Mouse (Mus musculus): ENCODE measurements at regions not wholly inside any gene's neighbourhood (a gene's known extent, or its start where the extent isn't known, plus 50 kb on each side); places are given as distances from the start of the nearest gene placed in this dataset.

DNA sequence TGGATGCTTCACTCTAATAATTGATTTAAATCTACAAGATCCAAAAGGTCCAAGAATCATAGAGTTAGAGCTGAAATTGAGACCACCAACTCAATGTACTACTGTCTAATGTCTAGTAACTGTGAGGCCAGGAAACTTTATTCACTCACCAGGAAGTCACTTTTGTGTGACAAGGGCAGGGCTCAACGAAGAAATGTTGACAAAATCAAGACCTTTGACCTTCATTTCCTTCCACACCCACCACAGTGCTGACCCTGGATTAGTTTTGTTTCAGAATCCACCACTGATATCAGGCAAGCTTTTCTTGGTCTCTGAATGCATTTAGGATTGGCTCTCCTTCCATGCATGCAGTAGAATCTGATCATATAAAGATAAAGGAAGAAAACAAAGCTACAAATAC, 487.5 kb upstream of the Gm26657 start:
- no peak for DNase-seq

DNA sequence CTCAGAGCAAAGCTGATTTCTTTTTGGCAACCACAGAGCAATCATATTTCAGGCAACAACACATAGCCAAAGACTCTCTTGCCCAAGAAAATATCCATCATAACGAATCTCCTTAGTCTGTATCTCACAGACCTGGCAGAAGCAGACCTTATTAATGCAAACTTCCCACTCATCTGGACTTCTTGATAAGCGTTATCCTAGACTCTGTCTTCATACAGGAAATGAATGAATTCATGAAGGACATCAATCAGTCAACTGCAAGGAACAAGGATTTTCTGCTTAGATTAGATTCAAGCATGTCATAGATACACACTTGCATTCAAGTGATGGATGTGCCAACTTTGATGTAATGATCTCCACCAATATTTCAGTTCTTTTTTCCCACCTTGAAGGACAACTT, 488.1 kb upstream of the Gm26657 start:
- no peak for DNase-seq

DNA sequence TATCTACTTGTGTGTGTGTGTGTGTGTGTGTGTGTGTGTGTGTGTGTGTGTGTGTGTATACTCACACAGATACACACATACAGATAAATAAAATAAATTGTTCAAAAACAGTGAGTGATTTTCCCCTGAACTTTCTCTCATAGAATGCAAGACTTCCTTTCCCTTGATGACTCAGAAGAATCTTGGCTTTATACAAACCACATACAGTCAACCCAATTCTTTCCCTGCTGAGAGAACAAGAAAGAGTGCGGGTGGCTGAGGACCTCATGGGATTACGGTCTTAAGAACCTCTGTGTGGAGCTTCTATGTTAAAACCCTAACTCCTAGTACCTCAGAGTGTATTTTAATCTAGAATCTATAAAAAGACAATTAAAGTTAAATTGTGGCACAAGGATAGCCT, 489.3 kb upstream of the Gm26657 start:
- DNase-seq = no peak

DNA sequence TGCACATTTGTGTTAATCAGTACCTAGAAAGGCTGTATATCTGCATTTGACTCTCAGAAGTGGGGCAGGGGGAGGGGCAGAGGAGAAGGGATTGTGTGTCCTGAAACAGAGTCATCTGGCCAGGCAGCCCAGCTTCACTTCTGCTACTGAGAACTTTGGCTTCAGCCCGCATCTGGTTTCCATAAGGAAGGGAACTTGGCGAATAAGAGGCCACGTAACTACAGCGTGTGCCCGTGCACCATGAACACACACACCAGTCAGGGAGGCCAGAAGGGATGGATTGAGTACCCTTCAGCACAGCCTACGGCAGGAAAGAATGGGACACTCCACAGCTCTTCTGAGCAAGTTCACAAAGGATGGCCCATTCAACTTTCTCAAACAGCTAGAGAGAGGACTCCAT, 496.0 kb upstream of the Gm26657 start:
- no peak for DNase-seq

DNA sequence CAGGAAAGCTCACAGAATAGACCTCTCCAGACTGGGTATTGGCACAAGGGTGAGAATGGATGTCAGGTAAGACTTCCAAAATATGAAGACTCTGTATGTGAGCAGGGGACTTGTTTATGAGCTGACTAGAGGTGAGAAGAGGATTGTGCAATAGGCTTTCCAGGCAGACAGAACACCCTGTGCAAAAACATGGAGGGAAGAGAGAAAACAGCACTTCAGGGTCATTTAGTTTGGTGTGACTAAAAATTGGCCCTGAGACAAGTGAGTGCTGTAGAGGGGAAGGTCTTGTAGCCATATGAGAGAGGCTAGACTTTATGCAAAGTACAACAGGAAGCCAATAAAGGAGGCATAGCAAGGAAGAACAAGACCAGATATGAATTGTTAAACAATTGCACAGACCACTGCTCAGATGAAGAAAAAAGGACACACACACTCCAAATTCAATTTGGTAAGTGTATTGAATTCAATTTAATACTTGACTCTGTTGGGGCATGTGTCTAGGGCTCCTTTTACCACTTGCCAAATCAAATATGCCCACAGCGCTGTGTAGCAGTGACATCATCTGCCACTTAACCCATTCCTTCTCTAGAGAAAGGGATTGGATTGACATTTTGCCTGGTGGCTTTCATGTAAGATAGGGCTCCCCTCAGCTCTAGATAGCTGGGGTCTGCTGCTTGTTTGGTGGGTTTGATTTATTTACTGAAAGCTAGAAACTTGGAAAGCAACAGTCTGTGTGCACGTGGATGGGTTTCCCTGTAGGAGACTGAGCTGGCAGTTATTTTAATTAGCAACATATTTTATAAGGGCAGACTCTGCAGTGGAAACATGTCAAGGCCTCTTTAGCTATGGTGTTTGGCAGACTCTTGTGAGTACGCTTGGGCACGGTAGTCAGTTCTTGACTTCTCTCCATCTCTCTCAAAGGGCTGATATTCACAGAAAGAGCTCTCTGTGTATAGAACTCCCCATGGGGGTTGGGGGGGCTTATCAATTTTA, 501.1 kb upstream of the Gm26657 start:
- DNase-seq = no peak

DNA sequence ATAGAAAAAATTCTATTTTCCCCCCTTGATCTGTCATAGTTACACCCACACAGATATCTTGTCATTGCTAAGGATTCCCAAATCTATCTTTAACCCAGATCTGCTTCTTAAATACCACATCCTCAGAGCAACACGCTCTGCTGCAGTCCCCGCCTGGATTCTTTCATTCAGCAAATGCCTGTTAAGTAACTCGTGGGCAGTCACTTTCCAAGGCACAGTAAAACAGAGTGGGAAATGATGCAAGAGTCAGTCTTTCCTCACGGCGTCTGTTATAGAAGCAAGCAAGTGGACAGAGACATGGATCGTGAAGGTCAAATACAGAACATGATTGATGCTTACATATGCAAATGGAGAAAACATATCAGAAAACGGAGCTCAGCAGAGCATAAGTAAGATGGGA, 508.5 kb upstream of the Gm26657 start:
- peak; percentile 13 for DNase-seq

DNA sequence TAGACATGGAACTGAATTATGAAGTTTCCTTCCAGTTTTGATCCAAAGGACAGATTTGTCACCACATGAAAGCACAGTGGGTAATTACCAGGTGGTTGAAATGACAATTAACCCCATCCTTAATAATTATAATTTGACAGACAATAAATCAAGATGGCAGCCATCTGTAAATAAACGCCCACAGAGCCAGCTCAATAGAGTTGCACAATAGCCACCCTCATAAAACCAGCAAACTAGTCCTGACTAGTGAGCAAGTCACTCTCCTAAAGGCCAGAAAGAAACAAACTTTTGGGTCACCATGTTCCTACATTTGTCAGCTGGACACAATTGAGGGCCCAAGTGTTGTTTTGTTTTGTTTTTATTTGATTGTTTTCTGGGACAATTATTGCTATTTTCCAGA, 509.4 kb upstream of the Gm26657 start:
- no peak for DNase-seq

DNA sequence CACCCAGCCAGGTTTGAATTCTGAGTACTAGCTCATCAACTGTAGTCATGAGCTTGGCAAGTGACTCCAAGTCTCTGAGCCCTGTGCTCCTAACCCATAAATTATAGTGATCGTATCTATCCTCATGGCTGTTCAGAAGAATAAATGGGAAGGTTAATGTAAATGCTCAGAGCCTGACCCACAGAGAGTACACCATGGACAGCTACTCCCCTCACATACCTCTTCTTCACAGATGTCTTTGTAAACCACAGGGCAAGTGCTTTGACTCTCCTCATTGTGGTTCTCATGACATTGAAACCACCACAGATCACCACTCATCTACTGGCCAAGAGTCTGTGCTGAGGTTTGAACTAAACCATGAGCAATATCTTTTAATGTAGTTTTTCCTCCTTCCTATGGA, 513.4 kb upstream of the Gm26657 start:
- DNase-seq = no peak

DNA sequence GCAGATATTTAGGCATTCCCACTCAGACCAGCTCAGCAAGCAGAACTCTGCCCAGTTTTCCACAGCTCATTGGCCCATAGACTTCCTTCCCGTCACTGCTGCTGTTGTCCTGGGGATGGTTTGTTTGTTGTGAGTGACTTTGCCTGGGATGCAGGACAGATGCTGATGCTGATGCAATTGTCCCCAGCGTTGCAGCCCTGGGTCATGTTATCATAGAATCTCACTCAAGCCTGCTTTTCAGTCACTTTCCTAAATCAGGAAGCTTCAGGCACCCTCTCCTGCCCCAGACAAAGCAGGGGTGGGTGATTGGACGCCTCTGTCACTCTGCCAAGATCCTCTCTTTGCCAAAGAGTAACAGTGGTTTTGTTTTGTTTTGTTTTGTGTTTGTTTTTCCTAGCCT, 515.3 kb upstream of the Gm26657 start:
- no peak for DNase-seq

DNA sequence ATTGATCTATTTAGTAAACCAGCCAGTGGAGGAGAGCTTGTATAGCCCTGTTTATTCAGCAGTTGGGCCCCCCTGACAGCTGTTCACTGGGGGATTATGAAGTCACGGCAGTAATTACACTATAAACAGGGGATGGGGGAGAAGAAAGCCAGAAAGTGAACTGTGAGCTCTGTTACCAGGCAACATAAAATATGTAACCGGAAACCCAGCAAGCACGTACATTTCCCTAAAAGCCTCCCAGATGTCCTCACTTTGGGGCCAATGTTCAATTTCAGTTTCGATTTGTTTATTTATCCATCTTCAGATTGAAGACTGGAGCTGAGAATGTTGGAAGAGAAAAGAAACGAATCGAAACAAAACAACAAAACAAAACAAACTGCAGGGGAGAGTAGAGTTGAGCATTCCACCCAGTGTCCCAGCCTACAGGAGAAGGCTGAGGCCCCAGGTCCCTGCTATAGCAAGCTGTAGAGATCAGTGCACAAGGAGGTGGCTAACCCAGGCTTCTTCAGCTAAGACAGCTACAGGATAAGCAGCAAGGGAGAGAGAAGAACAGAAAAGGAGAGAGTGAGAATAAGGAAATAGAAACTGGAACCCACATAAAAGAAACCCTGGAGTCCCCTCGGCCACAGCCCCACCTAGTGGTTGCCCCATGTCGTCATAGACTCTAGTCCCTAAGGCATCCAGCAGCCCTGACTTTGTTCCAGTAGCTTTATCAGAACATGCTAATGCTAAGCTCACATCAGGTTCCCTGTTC, 517.7 kb upstream of the Gm26657 start:
- peak; percentile 14 for DNase-seq

DNA sequence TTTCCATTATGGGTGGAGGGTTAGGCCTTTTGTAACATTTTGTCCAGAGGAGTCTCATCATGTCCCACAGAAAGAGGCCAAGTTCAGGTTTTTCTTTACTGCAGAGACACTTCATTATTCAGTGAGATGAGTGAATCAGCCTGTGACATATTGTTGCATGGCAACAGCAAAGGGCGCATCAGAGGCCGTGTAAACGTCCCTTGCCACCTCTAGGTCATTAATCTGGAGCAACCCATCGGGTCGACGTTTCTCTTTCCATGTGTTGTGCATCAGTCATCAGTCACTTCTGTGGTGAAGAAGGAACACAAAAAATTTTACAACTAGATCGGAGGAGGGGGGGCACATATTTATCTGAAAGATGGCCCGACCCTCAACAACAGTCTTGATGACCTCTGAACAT, 519.3 kb upstream of the Gm26657 start:
- no peak for DNase-seq

DNA sequence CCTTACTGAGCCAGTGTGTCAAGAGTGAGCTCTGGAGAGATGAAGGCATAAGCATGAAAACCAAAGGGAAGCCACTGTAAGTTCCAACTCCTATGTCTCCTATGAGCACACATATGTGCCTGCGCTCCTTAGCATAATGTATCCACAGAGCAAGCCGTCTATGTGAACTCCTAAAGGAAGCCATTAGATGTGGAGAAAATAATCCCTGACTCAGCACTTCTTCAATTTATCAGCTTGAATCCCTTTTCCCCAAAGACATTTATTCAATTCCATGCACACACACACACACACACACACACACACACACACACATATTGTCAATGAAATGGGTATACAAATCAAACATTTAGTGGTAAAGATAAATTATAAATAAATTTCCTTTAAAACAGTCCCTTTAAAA, 530.4 kb upstream of the Gm26657 start:
- no peak for DNase-seq

DNA sequence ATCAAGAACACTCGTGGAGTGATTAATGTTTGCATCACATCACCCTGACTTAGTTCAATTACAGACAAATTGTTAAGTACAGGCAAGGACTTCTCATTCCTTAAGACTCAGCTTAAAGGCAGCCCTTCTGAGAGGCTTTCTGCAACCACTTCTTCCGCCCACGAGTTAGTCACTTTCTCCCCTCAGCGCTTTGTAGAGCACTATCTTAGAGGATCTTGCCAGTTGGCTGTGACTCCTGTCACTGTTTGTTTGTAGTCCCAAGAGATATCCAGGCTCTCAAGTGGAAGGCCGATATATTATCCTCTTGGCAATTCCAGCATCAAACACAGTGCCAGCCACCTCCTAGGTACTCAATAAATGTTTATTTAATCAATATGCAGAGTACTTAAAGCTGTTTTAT, 532.1 kb upstream of the Gm26657 start:
- DNase-seq = no peak

DNA sequence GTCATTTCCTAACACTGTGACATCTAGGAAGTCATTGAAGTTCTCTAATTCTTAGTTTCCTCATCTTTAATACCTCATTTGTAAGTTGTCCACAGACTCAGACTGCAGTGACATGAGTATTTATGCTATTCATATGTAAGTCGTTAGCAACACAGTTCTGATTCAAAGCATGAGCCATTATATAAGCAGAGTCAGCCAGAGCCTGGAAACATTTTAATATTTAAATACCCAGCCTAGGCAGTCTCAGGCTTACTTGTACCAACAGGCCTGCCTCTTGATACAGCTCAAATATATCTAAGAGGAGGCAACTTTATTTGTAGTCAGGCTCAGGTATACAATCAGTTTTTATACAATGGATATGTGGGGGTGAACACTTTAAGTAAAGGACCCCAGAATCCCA, 534.8 kb upstream of the Gm26657 start:
- DNase-seq = no peak

DNA sequence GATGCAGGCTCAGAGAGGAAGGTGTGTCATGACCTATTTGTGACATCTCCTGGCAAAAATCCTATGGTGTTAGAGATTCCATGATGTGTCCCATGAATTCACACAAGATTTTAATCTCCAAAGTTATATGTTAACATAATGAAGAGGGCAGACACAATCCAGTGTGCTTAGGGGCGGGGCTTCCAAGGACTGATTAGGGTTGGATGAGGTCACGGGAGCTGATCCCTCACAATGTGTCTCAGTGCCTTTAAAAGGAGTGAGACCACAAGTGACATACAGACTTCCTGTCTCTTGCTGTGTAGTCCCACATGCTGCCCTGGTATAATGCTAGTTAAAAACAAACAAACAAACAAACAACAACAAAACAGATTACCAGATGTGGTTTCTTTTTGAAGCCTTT, 546.5 kb upstream of the Gm26657 start:
- no peak for DNase-seq

DNA sequence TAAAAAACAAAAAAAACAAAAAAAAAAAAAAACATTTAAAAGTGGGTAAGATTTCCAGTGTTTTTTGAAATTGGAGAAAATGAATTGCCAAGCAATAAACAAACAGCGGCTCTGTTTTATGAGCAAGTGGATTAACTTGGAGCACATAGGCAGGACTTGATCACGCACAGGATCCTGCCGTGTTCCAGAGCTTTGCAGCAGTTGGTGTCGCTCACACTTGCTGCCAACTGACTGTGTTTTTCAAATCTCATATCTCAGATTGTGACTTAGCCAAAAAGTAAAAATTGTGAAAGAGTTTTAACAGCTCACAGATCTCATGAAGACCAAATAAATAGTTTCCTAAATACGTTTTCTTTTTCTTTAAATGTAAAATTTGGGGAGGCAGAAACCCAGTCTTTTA, 547.4 kb upstream of the Gm26657 start:
- DNase-seq = peak; percentile 5

DNA sequence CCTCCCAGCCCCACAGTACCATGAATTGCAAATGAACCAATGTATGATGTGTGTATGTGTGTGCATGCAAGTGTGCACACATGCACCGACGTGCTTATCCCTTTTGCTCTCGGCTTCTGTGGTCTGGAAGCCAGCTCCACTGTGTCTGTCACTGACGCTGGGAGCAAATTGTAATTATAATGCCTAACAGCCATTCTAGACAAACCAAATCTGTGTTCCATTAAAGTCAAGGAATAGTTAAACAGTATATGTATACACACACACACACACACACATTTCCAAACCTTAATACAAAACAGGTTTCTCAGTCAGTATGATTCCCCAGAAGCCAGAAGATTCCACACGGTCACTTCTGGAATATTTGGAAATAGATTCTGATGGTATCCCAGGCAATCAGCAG, 560.3 kb upstream of the Gm26657 start:
- DNase-seq = no peak

DNA sequence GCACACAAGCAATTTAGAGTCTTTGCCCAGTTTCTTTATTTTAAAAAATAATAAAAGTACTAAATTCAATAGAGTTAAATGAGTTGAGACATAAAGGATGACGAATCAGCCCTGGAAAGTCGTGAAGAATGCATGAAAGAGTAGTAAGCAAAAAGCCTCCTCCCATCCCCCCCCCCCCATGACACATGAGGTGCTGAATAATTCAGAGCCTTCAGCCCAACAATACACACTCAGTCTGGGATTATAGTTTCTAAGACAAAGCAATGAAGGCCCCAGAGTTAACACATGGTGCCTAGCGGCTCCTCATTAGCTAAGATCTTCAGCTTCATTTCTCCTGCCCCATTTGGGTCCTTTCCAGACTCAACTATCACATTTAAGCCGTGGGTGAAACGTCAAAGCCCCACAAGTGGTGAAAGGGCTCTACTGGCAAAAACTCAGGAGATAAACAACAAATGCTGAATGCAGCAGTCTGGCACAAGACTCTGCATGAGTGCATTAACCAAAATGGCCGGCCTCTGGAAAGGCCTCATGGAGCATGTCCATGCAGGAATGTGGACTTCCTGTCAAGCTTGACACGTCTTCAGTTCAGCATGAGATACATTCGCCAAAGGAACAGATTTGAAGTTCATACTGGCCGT, 560.9 kb upstream of the Gm26657 start:
- DNase-seq = no peak

DNA sequence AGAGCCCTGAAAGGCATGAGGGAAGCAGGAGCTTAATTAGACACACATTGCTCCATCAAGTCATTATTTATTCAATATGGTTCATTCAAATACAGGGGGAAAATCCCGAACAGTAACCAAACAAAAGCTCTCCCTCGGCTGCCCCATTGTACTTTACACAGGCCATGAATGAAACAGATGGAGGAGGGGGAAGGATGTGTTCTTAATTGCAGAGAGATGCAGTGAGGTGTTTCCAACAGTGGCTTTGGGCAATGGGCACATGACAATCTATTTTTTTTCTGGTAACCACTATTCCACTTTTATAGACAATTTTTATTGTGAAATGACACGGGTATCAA, 578.6 kb upstream of the Gm26657 start:
- no peak for DNase-seq

DNA sequence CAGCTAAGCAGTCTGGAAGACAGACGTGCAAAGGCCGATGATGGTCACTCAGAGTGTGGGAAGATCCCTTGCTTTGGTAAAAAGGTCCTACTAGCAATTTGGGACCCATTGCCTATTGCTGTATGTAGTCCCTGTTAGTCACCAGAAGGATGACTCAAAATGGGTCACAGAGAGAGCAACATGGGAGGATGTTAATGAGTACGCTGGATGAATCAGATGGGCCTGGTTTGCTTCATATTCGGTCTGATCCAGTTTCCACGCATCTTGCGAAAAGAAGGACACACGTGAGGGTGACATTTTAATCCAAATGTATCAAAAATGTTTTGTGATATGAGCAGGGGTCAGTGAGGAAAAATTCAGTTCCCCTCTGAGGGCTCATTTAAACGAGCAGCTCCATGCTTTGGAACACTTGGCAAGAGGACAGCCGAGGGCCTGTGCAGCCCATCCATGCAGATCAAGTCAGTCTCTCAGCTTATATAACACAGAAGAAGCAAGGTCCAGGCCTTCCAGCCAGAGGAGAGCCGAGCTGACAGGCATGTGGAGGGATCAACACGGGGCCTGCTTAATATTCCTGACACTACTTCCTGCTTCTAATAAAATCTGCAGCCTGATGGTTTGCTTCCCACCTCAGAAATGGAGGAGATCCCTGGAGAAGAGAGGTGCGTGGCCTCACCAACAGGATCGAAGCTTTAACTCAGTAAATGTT, 579.2 kb upstream of the Gm26657 start:
- DNase-seq = no peak

DNA sequence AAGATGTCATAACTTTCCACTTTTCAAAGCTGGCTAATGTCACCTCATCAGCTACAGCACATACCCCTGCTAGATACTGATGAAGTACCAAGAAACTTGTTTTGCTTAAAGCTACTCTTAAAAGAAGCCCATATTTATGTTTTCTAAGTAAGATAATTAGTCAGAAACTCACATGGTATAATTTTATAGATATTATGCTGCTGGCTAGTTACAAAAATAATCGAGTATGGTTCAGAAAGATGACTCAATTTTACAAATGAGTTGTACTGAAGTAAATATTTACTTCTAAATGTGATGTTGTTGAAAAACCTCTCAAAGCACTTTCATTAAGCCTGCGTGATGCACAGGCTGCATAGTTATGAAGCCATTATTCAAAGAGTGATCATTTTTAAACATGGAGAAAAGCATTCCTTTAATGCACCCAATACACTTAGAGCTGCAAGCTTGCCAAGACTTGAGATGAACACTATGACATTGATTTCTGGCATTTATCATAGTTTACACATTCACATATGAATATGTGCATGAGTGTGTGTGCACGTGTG, 582.3 kb upstream of the Gm26657 start:
- DNase-seq = no peak

DNA sequence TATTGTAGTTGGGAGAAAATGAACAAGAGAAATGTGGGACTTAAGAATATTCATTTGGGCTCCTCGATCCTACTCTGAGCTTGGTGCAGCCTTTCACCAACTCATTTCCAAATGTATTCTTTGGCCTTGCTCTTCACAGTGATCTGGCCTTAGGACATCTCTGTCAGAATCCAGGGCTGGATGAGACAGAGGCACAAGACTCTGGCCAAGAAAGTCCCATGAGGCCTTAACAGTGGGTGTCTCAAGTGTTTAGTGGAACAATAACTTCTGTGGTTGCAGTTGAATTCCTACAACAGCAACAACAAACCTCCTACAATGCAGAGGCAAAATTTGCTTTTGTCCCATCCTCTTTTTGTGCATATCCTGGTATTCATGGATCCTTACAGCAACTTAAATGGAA, 589.2 kb upstream of the Gm26657 start:
- DNase-seq = no peak

DNA sequence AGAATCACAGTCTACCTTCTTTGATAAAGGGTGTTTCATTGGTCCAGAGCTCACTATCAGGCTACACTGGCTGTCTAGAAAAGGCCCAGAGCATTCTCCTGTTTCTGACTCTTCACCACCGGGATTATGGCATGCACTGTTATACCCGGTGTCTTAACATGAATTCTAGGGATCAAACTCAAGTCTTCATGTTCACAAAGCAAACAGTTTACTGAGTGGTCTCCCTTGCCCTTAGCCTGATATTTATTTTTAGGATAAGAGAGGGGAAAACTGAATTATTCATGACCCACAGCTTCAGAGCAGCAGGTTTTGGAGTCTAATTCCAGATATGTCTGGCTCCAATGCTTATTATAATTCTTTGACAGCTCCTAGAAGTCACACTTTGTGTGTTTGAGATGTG, 596.0 kb upstream of the Gm26657 start:
- no peak for DNase-seq
